Mouse (Mus musculus) neural tube, embryonic 14.5 days (tissue): ENCODE data around the gene Rtl8a. TPM values are rescaled to one million over a fixed set of nuclear protein-coding genes. Genes with fewer than 3 reads are reported as not detected.
"Not testable (repeated sequence)": the region's sequence is repeated elsewhere in the genome, so short reads cannot be mapped to it uniquely, and the experiment has no call there.

Experiments used
- ATAC-seq: fragments of 200-750 bp; cut with Nextera tagmentation; 2 replicates; pipeline ENCODE4 v1.8.0; 2017; ENCODE audit warnings: low read depth, mild to moderate bottlenecking, moderate TSS enrichment, moderate library complexity
- H3K27ac ChIP-seq: fragments of 300-500 bp; sonication (generic); 2 replicates; pipeline ENCODE4 v1.5.1; 2014; ENCODE audit warnings: low read depth, mild to moderate bottlenecking, control low read depth, low read length, moderate library complexity, mixed read lengths
- H3K27me3 ChIP-seq: fragments of 300-500 bp; sonication (generic); 2 replicates; pipeline ENCODE4 v1.6.1; 2014; ENCODE audit warnings: low read length; ENCODE audit not compliant: control insufficient read depth, insufficient read depth
- H3K36me3 ChIP-seq: fragments of 300-500 bp; sonication (generic); 2 replicates; pipeline ENCODE4 v1.6.1; 2014; ENCODE audit warnings: low read length, mixed read lengths; ENCODE audit not compliant: control insufficient read depth, insufficient read depth
- H3K4me1 ChIP-seq: fragments of 300-500 bp; sonication (generic); 2 replicates; pipeline ENCODE4 v1.6.1; 2014; ENCODE audit warnings: low read length; ENCODE audit not compliant: control insufficient read depth, insufficient read depth
- H3K4me2 ChIP-seq: fragments of 300-500 bp; sonication (generic); 2 replicates; pipeline ENCODE4 v1.6.1; 2014; ENCODE audit warnings: mild to moderate bottlenecking, low read depth, low read length, control low read depth
- H3K4me3 ChIP-seq: fragments of 300-500 bp; sonication (generic); 2 replicates; pipeline ENCODE4 v1.5.1; 2014; ENCODE audit warnings: low read depth, low read length, control low read depth, mixed read lengths
- H3K9ac ChIP-seq: fragments of 300-500 bp; sonication (generic); replicated peaks from 2 replicates; pipeline ENCODE4 v1.6.1; 2014; ENCODE audit warnings: low read depth, mild to moderate bottlenecking, control low read depth, low read length, mixed read lengths
- H3K9me3 ChIP-seq: fragments of 300-500 bp; sonication (generic); 2 replicates; pipeline ENCODE4 v1.6.1; 2016; ENCODE audit warnings: low read length; ENCODE audit not compliant: control insufficient read depth
- WGBS: fragments of 180-500 bp; shearing (Covaris S2); extraction: QIAGEN DNeasy Blood & Tissue Kit; methylation state at CpG from one replicate; pipeline ENCODE4 v1.1.7; 2014; 5-methylcytosine and 5-hydroxymethylcytosine counted together
- polyA plus RNA-seq: library from polyadenylated mRNA; unstranded; fragments of >200 nt; fragmentation: Nextera tagmentation; extraction: Ambion mirVana; gene quantifications from 2 replicates; pipeline ENCODE4 v1.2.1, GENCODE M21; 2014

The Rtl8a gene
- polyA plus RNA-seq, 1 experiment from 2014 or later, result 276 TPM

GRCm38 (mm10) chrX:53607242-53608121 is 36.0 kb downstream of the Rtl8a start, which contains the start of gene Rtl8c:
Rtl8c (plus strand) TSS chrX:53608032.
- Histone ChIP-seq H3K9me3 (no peaks in the 10 kb centered on the region), H3K9ac (peak within 1 kb of the TSS; percentile 75), H3K4me2 (peak within 1 kb of the TSS; percentile 48), H3K27ac (peak within 1 kb of the TSS; percentile 70), H3K27me3 (no peaks in the 10 kb centered on the region), H3K4me1 (no peaks in the 10 kb centered on the region), H3K36me3 (no peaks in the 10 kb centered on the region), H3K4me3 (peak within 1 kb of the TSS; percentile 44)
- peak; percentile 97 for ATAC-seq
- WGBS, result 22% methylated on average over 20 of the region's 20 CpGs

- H3K9ac ChIP-seq, H3K36me3 ChIP-seq, ATAC-seq, H3K27ac ChIP-seq, H3K4me3 ChIP-seq, H3K27me3 ChIP-seq, H3K4me2 ChIP-seq, H3K4me1 ChIP-seq, H3K9me3 ChIP-seq: not testable (repeated sequence)
- 0% methylated on average over 1 of the region's 1 CpGs for WGBS
Measured at GRCm38 (mm10) chrX:53606176-53606575, 37.3 kb downstream of the Rtl8a start.

GRCm38 (mm10) chrX:53599993-53600392 is 43.5 kb downstream of the Rtl8a start:
- not testable (repeated sequence) for H3K4me2 ChIP-seq, H3K9me3 ChIP-seq, H3K27me3 ChIP-seq, ATAC-seq, H3K9ac ChIP-seq, H3K4me3 ChIP-seq, H3K36me3 ChIP-seq, H3K4me1 ChIP-seq, H3K27ac ChIP-seq
- 44% methylated on average over 2 of the region's 2 CpGs for WGBS

Other genes starting within 250 kb of the Rtl8a start
- gene Etd, start 208.8 kb downstream of the Rtl8a start, polyA plus RNA-seq, result not detected in 2 replicates
- 249 and 295 TPM in 2 replicates for gene Rtl8c, start 35.6 kb downstream of the Rtl8a start, polyA plus RNA-seq
- 0.59 TPM in 1 of 2 replicates, not detected in the other for gene Gm14597, start 34.7 kb downstream of the Rtl8a start, polyA plus RNA-seq
- gene Rtl8b, start 26.7 kb upstream of the Rtl8a start, polyA plus RNA-seq, result 179 and 190 TPM in 2 replicates
- 0.15 TPM in 1 of 2 replicates, not detected in the other for gene 4930502E18Rik, start 81.1 kb upstream of the Rtl8a start, polyA plus RNA-seq
- gene 1700013H16Rik, start 114.1 kb upstream of the Rtl8a start, polyA plus RNA-seq, result not detected in 2 replicates
- not detected in 2 replicates for gene Zfp36l3, start 132.7 kb upstream of the Rtl8a start, polyA plus RNA-seq
- 0.35 and 0.75 TPM in 2 replicates for gene Xlr, start 154.0 kb upstream of the Rtl8a start, polyA plus RNA-seq